Mouse (Mus musculus): ENCODE measurements at regions not wholly inside any gene's neighbourhood (a gene's known extent, or its start where the extent isn't known, plus 50 kb on each side); places are given as distances from the start of the nearest gene placed in this dataset.

GRCm38 (mm10) chr1:148823146-148823545 lies 1137.9 kb downstream of the Pla2g4a start:
- no peak overlapping the region for H3K9ac ChIP-seq (ENCODE audit: insufficient read depth, low read depth)
- DNase-seq (ENCODE audit: extremely low read depth): no peak
- peaks cover 18% of the 10 kb centered on the region for H3K9me3 ChIP-seq (replicated peaks; ENCODE audit: low read length)
- no peaks in the 10 kb centered on the region for H3K27me3 ChIP-seq (replicated peaks)
- no peaks in the 10 kb centered on the region for H3K36me3 ChIP-seq (replicated peaks in 1 of 2; ENCODE audit: control insufficient read depth in 1 of 2, insufficient read depth in 1 of 2, low read length in 1 of 2)
- TF ChIP-seq JUN (IDR thresholded peaks at IDR 0.05; ENCODE audit: insufficient read depth, low read depth, low read length): no peak
- TF ChIP-seq NRF1 (IDR thresholded peaks at IDR 0.05; ENCODE audit: low read depth, low read length): no peak
- no peak for TF ChIP-seq NELFE (IDR thresholded peaks at IDR 0.05; ENCODE audit: low read depth, low read length)
- no peak for TF ChIP-seq KAT2A (IDR thresholded peaks at IDR 0.05; ENCODE audit: insufficient replicate concordance, low read length)
- no peak for TF ChIP-seq EP300 (IDR thresholded peaks at IDR 0.05; ENCODE audit: low read length)
- no peak for TF ChIP-seq E2F4 (IDR thresholded peaks at IDR 0.05; ENCODE audit: insufficient replicate concordance, low read depth, low read length)
- TF ChIP-seq MAZ (IDR thresholded peaks at IDR 0.05; ENCODE audit: low read depth, low read length): no peak
- TF ChIP-seq USF1 (IDR thresholded peaks at IDR 0.05; ENCODE audit: low read depth, low read length): no peak
- dilution Hi-C loops (cut with MboI; ENCODE audit: extremely low pct_ligation_motif_present, extremely low pct_unique_long_range_greater_than_20kb, low sequenced_read_pairs): no loop called here
- H3K4me1 ChIP-seq (ENCODE audit: control insufficient read depth in 1 of 2, insufficient read depth in 2 of 2): no peaks in the 10 kb centered on the region
- no peak overlapping the region for H3K4me2 ChIP-seq (ENCODE audit: insufficient read depth, low read depth, poor library complexity, severe bottlenecking)
- no peak overlapping the region for H3K4me3 ChIP-seq (replicated peaks in 1 of 3; ENCODE audit: low read depth in 2 of 3, low read length in 2 of 3, poor library complexity in 1 of 3)
- H3K27ac ChIP-seq (ENCODE audit: insufficient read depth, low read depth): no peak overlapping the region
- in situ Hi-C loops (cut with MboI; ENCODE audit: low pct_ligation_motif_present, low pct_unique_long_range_greater_than_20kb, low sequenced_read_pairs): no loop called here
- no peaks in the 10 kb centered on the region for H3K79me2 ChIP-seq (replicated peaks; ENCODE audit: control insufficient read depth, extremely low read depth, insufficient read depth, poor library complexity, severe bottlenecking)

- no peaks in the 10 kb centered on the region for H3K27me3 ChIP-seq (replicated peaks)
- H3K36me3 ChIP-seq (replicated peaks in 1 of 2; ENCODE audit: control insufficient read depth in 1 of 2, insufficient read depth in 1 of 2, low read length in 1 of 2): no peaks in the 10 kb centered on the region
- H3K79me2 ChIP-seq (replicated peaks; ENCODE audit: control insufficient read depth, extremely low read depth, insufficient read depth, poor library complexity, severe bottlenecking): no peaks in the 10 kb centered on the region
- H3K4me2 ChIP-seq (ENCODE audit: insufficient read depth, low read depth, poor library complexity, severe bottlenecking): no peak overlapping the region
- in situ Hi-C loops (cut with MboI; ENCODE audit: low pct_ligation_motif_present, low pct_unique_long_range_greater_than_20kb, low sequenced_read_pairs): no loop called here
- TF ChIP-seq MYC (IDR thresholded peaks at IDR 0.05; ENCODE audit: low read depth, low read length) (no peak), KAT2A (IDR thresholded peaks at IDR 0.05; ENCODE audit: insufficient replicate concordance, low read length) (no peak), POLR2A (IDR thresholded peaks at IDR 0.05; ENCODE audit: low read depth, low read length) (no peak), MAX (IDR thresholded peaks at IDR 0.05; ENCODE audit: low read length) (no peak), RAD21 (IDR thresholded peaks at IDR 0.05; ENCODE audit: low read depth, low read length) (no peak)
- no peaks in the 10 kb centered on the region for H3K4me1 ChIP-seq (ENCODE audit: control insufficient read depth in 1 of 2, insufficient read depth in 2 of 2)
- dilution Hi-C loops (cut with MboI; ENCODE audit: extremely low pct_ligation_motif_present, extremely low pct_unique_long_range_greater_than_20kb, low sequenced_read_pairs): no loop called here
- no peak overlapping the region for H3K9ac ChIP-seq (ENCODE audit: insufficient read depth, low read depth)
- H3K4me3 ChIP-seq (replicated peaks in 1 of 3; ENCODE audit: low read depth in 2 of 3, low read length in 2 of 3, poor library complexity in 1 of 3): no peak overlapping the region
- peaks cover 5% of the 10 kb centered on the region for H3K9me3 ChIP-seq (replicated peaks; ENCODE audit: low read length)
- DNase-seq (ENCODE audit: extremely low read depth): no peak
- H3K27ac ChIP-seq (ENCODE audit: insufficient read depth, low read depth): no peak overlapping the region
Observed at GRCm38 (mm10) chr1:148808707-148809106, 1152.4 kb downstream of the Pla2g4a start.

- H3K27me3 ChIP-seq (replicated peaks): no peaks in the 10 kb centered on the region
- in situ Hi-C loops (cut with MboI; ENCODE audit: low pct_ligation_motif_present, low pct_unique_long_range_greater_than_20kb, low sequenced_read_pairs) (no loop called here), dilution Hi-C loops (cut with MboI; ENCODE audit: extremely low pct_ligation_motif_present, extremely low pct_unique_long_range_greater_than_20kb, low sequenced_read_pairs) (no loop called here)
Observed at GRCm38 (mm10) chr1:148797110-148797509, 1164.0 kb downstream of the Pla2g4a start.

More at GRCm38 (mm10) chr1:148797110-148797509, 1164.0 kb downstream of the Pla2g4a start:
- no peaks in the 10 kb centered on the region for H3K4me1 ChIP-seq (ENCODE audit: control insufficient read depth in 1 of 2, insufficient read depth in 2 of 2)
- H3K4me3 ChIP-seq (replicated peaks in 1 of 3; ENCODE audit: low read depth in 2 of 3, low read length in 2 of 3, poor library complexity in 1 of 3): no peak overlapping the region
- no peak overlapping the region for H3K4me2 ChIP-seq (ENCODE audit: insufficient read depth, low read depth, poor library complexity, severe bottlenecking)
- DNase-seq (ENCODE audit: extremely low read depth): no peak
- TF ChIP-seq ZKSCAN1 (IDR thresholded peaks at IDR 0.05; ENCODE audit: borderline replicate concordance, low read depth, low read length) (no peak), NRF1 (IDR thresholded peaks at IDR 0.05; ENCODE audit: low read depth, low read length) (no peak), POLR2AphosphoS2 (IDR thresholded peaks at IDR 0.05; ENCODE audit: low read depth, low read length) (no peak), GABPA (IDR thresholded peaks at IDR 0.05; ENCODE audit: insufficient replicate concordance, low read depth, low read length) (no peak), ZC3H11A (IDR thresholded peaks at IDR 0.05; ENCODE audit: low read depth, low read length) (no peak), MEF2A (IDR thresholded peaks at IDR 0.05; ENCODE audit: borderline replicate concordance, low read depth, low read length) (no peak), RAD21 (IDR thresholded peaks at IDR 0.05; ENCODE audit: low read depth, low read length) (no peak), JUN (IDR thresholded peaks at IDR 0.05; ENCODE audit: insufficient read depth, low read depth, low read length) (no peak), BHLHE40 (IDR thresholded peaks at IDR 0.05; ENCODE audit: low read depth, low read length) (no peak), MYC (IDR thresholded peaks at IDR 0.05; ENCODE audit: low read depth, low read length) (no peak), HCFC1 (IDR thresholded peaks at IDR 0.05; ENCODE audit: low read depth, low read length) (no peak), MAX (IDR thresholded peaks at IDR 0.05; ENCODE audit: low read length) (no peak), RCOR1 (conservative IDR thresholded peaks at IDR 0.05; ENCODE audit: low read depth, low read length) (no peak)
- no peaks in the 10 kb centered on the region for H3K79me2 ChIP-seq (replicated peaks; ENCODE audit: control insufficient read depth, extremely low read depth, insufficient read depth, poor library complexity, severe bottlenecking)
- H3K27ac ChIP-seq (ENCODE audit: insufficient read depth, low read depth): no peak overlapping the region
- no peak overlapping the region for H3K9ac ChIP-seq (ENCODE audit: insufficient read depth, low read depth)
- H3K36me3 ChIP-seq (replicated peaks in 1 of 2; ENCODE audit: control insufficient read depth in 1 of 2, insufficient read depth in 1 of 2, low read length in 1 of 2): no peaks in the 10 kb centered on the region
- H3K9me3 ChIP-seq (replicated peaks; ENCODE audit: low read length): peaks cover 10% of the 10 kb centered on the region
